ENCODE assay signal across 21 mouse cellular contexts in genomic region chr3:104420929-104421328, GRCm38 (mm10).
A peak's percentile ranks its signal among the peaks of the same experiment; 100 is the strongest.
DNase-seq lines count a peak whose midpoint lies in the region; ATAC-seq and TF ChIP-seq lines count a peak whose summit lies in the region.
"Had no signal": no experiment of that assay in that cellular context is flagged by ENCODE, and none has a peak within 500 bp of the region (broad histone marks: within the 10 kb centered on the region; RNA-seq: fewer than 3 reads in every experiment).

No protein-coding gene starts in this region.

- H3K4me1 ChIP-seq in kidney, embryonic 15.5 days, result peaks cover 14% of the 10 kb centered on the region; the same call in 1 of the 2 replicates
- H3K4me1 ChIP-seq in testis, adult 2 months (ENCODE audit: control insufficient read depth, insufficient read depth, low read length), result peaks cover 2% of the 10 kb centered on the region
- peaks cover 4% of the 10 kb centered on the region for H3K4me1 ChIP-seq in liver, embryonic 11.5 days (replicated peaks; ENCODE audit: control insufficient read depth, insufficient read depth, low read length)
- H3K4me1 ChIP-seq in forebrain, embryonic 12.5 days, result 0 out of 2 replicates have a peak, but pooled peaks cover 5% of the 10 kb centered on the region
- H3K4me1 ChIP-seq: lung, embryonic 15.5 days; stomach, embryonic 15.5 days had no signal

- DNase-seq in kidney, postnatal 4 days, result no peak
- DNase-seq in testis, postnatal 14 days (ENCODE audit: low spot score), result no peak
- DNase-seq in liver, embryonic 11.5 days (ENCODE audit: low spot score), result no peak
- DNase-seq: adrenal gland, postnatal 14 days; cerebellum, adult 8-10 months; gastrocnemius, postnatal 25 days; heart, adult 2 months; right cerebral cortex, adult 18-20 months; thymus, adult 2 months; thymus, postnatal 4 days had no signal

- H3K9ac ChIP-seq in kidney, embryonic 15.5 days, result no peak overlapping the region
- no peak overlapping the region for H3K9ac ChIP-seq in liver, embryonic 11.5 days (ENCODE audit: low read depth, low read length)
- H3K9ac ChIP-seq in forebrain, embryonic 12.5 days, result no peak overlapping the region
- H3K9ac ChIP-seq: hindbrain, embryonic 13.5 days; lung, embryonic 15.5 days; stomach, embryonic 15.5 days had no signal

- ATAC-seq in kidney, embryonic 15.5 days (replicated peaks; ENCODE audit: low FRiP score), result 0 out of 2 replicates have a peak, but pooled peaks have one; percentile 18
- ATAC-seq in liver, embryonic 11.5 days (replicated peaks; ENCODE audit: low FRiP score), result 0 out of 2 replicates have a peak, but pooled peaks have one; percentile 34
- ATAC-seq in megakaryocyte progenitor cell, adult 5-6 weeks (replicated peaks; ENCODE audit: poor library complexity), result no peak; the same call in 1 of the 2 replicates
- no peak for ATAC-seq in forebrain, embryonic 12.5 days (ENCODE audit: low FRiP score)
- ATAC-seq: forebrain, embryonic 16.5 days; midbrain, embryonic 16.5 days had no signal

- H3K9me3 ChIP-seq in kidney, embryonic 15.5 days (replicated peaks), result no peaks in the 10 kb centered on the region
- no peaks in the 10 kb centered on the region for H3K9me3 ChIP-seq in liver, embryonic 11.5 days (ENCODE audit: control insufficient read depth, low read length)
- H3K9me3 ChIP-seq in forebrain, embryonic 12.5 days, result no peaks in the 10 kb centered on the region
- H3K9me3 ChIP-seq: embryonic facial prominence, embryonic 10.5 days; hindbrain, embryonic 13.5 days; lung, embryonic 15.5 days; stomach, embryonic 15.5 days had no signal

- no peak for TF ChIP-seq POLR2A in testis, adult 2 months (IDR thresholded peaks at IDR 0.05; ENCODE audit: control insufficient read depth, low read depth, low read length)

- no peaks in the 10 kb centered on the region for H3K36me3 ChIP-seq in kidney, embryonic 15.5 days
- H3K36me3 ChIP-seq in testis, adult 2 months (ENCODE audit: control insufficient read depth, insufficient read depth, low read length), result no peaks in the 10 kb centered on the region
- no peaks in the 10 kb centered on the region for H3K36me3 ChIP-seq in liver, embryonic 11.5 days (ENCODE audit: control insufficient read depth, insufficient read depth, low read length)
- no peaks in the 10 kb centered on the region for H3K36me3 ChIP-seq in forebrain, embryonic 12.5 days (replicated peaks)
- H3K36me3 ChIP-seq: embryonic facial prominence, embryonic 10.5 days; hindbrain, embryonic 13.5 days; lung, embryonic 15.5 days; stomach, embryonic 15.5 days had no signal

- H3K4me2 ChIP-seq in kidney, embryonic 15.5 days, result no peak overlapping the region
- H3K4me2 ChIP-seq in liver, embryonic 11.5 days, result no peak overlapping the region
- no peak overlapping the region for H3K4me2 ChIP-seq in forebrain, embryonic 12.5 days
- H3K4me2 ChIP-seq: hindbrain, embryonic 13.5 days; lung, embryonic 15.5 days; stomach, embryonic 15.5 days had no signal

- WGBS in kidney, embryonic 15.5 days, result 80% methylated on average over 7 of the region's 7 CpGs
- WGBS in liver, embryonic 11.5 days, result 63% methylated on average over 7 of the region's 7 CpGs
- WGBS in forebrain, embryonic 12.5 days, result 89% methylated on average over 7 of the region's 7 CpGs

- no peak overlapping the region for H3K4me3 ChIP-seq in kidney, embryonic 15.5 days (replicated peaks)
- peak overlapping the region; percentile 5; the same call in 1 of the 2 replicates for H3K4me3 ChIP-seq in testis, adult 2 months (ENCODE audit: control insufficient read depth, low read depth, low read length)
- no peak overlapping the region for H3K4me3 ChIP-seq in liver, embryonic 11.5 days (ENCODE audit: low read depth, low read length)
- H3K4me3 ChIP-seq in forebrain, embryonic 12.5 days (replicated peaks), result no peak overlapping the region
- H3K4me3 ChIP-seq: embryonic facial prominence, embryonic 10.5 days; heart, adult 2 months; hindbrain, embryonic 13.5 days; left cerebral cortex, adult 2 months; lung, embryonic 15.5 days; stomach, embryonic 15.5 days had no signal

- no peaks in the 10 kb centered on the region for H3K27me3 ChIP-seq in kidney, embryonic 15.5 days
- no peaks in the 10 kb centered on the region for H3K27me3 ChIP-seq in testis, adult 2 months (ENCODE audit: control insufficient read depth, insufficient read depth, low read length)
- no peaks in the 10 kb centered on the region for H3K27me3 ChIP-seq in liver, embryonic 11.5 days (replicated peaks; ENCODE audit: control insufficient read depth, insufficient read depth, low read length)
- H3K27me3 ChIP-seq in forebrain, embryonic 12.5 days, result no peaks in the 10 kb centered on the region
- H3K27me3 ChIP-seq: hindbrain, embryonic 13.5 days; lung, embryonic 15.5 days; stomach, embryonic 15.5 days had no signal

- H3K27ac ChIP-seq in kidney, embryonic 15.5 days, result no peak overlapping the region
- H3K27ac ChIP-seq in testis, adult 2 months (ENCODE audit: control insufficient read depth, insufficient read depth, low read depth, low read length), result no peak overlapping the region
- no peak overlapping the region for H3K27ac ChIP-seq in liver, embryonic 11.5 days (ENCODE audit: low read depth, low read length)
- H3K27ac ChIP-seq in forebrain, embryonic 12.5 days, result no peak overlapping the region
- H3K27ac ChIP-seq: embryonic facial prominence, embryonic 10.5 days; heart, adult 2 months; hindbrain, embryonic 13.5 days; left cerebral cortex, adult 2 months; lung, embryonic 15.5 days; stomach, embryonic 15.5 days had no signal

- no peak for TF ChIP-seq CTCF in testis, adult 2 months (IDR thresholded peaks at IDR 0.05; ENCODE audit: control insufficient read depth, insufficient read depth, insufficient replicate concordance, low read depth, low read length)

Comparison
In these comparisons a context has a peak if more than half of its experiments do, and no peak if none do; other contexts are left out.
1. ATAC-seq: peak in kidney, embryonic 15.5 days (single experiment) and liver, embryonic 11.5 days (single experiment); none in megakaryocyte progenitor cell, adult 5-6 weeks (single experiment) and forebrain, embryonic 12.5 days (single experiment).